Mouse (Mus musculus) right cerebral cortex, postnatal 36 days (tissue): ENCODE data around the gene Morn2.
A peak's percentile ranks its signal among the peaks of the same experiment; 100 is the strongest.
"Not testable (repeated sequence)": the region's sequence is repeated elsewhere in the genome, so short reads cannot be mapped to it uniquely, and the experiment has no call there.

Experiments used
- DNase-seq, 2 experiments: peaks; one replicate each; pipeline ENCODE4 v3.0.0; 2022; ENCODE audit warnings: low spot score in 2 of 2, mixed read lengths in 1 of 2

Morn2 gene

GRCm38 (mm10) chr17:80290074-80290657 lies at the start of gene Morn2, which contains the start of gene Dhx57:
TSS of gene Morn2 (plus strand) at chr17:80290203.
TSS of gene Dhx57 (minus strand) at chr17:80290476.
- peak; percentile 94 to 95 for DNase-seq

DNA sequence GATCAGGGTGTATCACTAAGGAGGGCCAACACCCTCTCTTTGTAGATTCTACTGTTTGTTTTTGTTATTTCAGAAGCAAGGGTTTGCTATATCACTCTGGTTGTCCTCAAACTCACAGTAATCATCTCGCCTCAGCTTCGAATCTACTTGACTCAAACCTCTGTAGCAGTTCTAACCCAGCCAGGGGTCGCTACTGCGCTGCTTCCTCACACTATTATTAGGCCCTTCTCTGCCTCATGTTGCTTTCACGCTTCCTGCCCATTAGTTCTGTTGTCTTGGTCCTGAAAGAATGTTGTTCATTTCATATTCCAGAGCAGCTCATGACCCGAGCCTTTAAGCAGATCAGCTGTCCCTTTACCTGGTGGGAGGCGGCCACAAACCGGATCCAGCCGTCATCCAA lies 48.4 kb upstream of the Morn2 start:
- no peak for DNase-seq

GRCm38 (mm10) chr17:80243116-80243515 lies 46.9 kb upstream of the Morn2 start:
- DNase-seq: no peak

DNA sequence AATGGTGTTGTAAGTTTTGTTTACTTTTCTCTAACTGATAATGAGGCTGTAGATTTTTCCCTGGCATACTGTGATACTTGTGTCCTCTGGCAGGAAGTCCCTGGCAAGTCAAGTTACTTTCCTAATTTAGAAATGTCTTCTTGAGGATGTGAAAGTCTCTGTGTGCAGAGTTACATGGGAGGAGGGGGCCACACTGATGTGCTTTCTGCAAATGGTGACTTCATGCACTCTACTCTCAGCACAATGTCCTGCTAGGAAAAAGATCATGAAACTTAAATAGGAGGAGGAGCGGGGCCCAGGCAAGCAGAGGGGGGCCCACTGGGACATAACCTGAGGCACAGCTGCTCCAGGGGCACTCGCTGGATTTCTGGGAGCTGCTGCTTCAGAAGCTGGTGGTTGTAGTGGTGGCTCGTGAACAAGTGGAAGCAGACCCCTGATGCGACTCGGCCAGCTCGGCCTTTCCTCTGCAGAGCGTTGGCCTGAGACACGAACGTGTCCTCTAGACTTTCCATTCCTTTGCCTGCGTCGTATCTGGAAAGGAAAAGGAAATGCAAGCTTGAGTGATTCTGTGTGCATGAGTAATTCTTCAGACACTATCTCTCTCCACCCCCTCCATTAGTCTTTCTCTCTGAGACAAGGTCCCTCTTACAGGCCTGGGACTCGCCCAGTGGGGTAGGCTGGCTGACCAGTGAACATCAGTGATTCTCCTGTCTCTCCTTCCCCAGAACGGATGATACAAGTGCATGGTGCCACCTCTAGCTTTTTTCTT lies 37.1 kb upstream of the Morn2 start:
- DNase-seq: no peak

GRCm38 (mm10) chr17:80254421-80254820 lies 35.6 kb upstream of the Morn2 start:
- no peak for DNase-seq

DNA sequence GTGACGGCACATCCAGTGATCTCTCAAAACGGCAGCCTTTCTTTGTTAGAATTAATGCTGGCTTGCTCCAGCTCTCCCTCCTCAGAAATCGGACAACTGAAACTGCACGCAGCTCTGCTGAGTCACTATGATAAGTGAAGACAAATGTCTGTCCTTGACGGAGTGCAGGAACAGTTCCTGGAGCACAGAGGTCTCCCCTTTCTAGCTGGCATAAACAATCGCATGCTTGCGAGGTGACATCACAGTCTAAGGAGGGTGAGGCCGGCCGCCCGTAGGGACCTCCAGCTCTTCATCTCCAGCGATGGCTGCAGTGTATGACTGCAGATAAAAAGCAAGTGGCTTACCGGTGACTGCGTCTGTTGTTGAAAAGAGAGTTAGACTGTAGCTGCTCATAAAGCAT lies 34.8 kb upstream of the Morn2 start:
- no peak for DNase-seq

DNA sequence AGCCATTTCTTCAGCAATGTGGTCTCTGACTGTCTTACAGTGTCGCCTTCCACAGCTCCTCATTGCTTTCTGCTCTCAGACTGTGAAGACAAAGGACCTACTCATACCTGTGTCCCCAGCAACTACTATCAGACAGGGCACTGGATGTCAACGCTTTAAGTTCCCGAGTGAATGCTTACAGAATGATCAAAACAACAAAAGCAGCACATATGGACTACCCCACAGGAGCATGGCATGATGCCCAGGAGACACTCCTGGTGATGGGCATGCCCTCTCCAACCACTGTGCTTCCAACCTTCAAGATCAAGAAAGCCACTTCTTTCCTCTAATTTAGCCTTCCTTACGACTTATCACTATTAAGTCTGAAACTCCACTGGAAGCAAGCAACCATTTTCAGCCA lies 22.9 kb upstream of the Morn2 start:
- no peak for DNase-seq

GRCm38 (mm10) chr17:80268151-80268550 lies 21.9 kb upstream of the Morn2 start:
- no peak for DNase-seq

GRCm38 (mm10) chr17:80270622-80271021 lies 19.4 kb upstream of the Morn2 start:
- not testable (repeated sequence) for DNase-seq

- DNase-seq: no peak
Observed at GRCm38 (mm10) chr17:80278255-80278654, 11.7 kb upstream of the Morn2 start.

DNA sequence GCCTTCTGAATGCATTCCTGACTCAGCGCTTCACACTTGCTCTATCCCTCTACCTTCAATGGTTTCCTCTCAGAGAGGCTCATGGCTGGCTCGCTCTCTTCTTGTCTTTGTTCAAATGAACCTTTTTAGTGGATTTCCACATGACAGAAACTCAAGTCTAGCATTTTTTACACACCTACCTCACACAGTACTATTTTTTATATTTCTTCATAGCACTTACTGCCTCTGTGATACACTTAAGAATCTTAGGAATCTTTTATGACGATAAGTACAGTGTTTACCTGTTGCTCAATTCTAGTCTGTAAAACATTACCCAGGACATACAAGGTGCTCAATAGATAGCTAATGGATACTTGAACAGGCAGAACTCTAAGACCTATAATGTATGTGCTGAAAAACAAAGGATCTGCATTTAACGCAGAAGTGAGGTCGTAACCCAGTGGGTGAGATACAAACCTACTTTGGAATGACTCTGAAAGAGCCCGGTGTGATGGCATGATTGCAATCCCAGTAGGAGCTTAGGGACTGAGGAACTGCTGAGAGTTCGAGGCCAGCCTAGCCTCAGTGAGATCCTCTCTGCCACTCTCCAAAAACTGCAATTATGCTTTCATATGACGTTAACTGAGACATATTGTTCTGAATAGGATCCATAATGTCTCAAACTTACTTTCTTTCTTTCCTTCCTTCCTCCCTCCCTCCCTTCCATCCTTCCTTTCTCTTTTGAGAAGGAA lies 10.5 kb upstream of the Morn2 start:
- no peak for DNase-seq

DNA sequence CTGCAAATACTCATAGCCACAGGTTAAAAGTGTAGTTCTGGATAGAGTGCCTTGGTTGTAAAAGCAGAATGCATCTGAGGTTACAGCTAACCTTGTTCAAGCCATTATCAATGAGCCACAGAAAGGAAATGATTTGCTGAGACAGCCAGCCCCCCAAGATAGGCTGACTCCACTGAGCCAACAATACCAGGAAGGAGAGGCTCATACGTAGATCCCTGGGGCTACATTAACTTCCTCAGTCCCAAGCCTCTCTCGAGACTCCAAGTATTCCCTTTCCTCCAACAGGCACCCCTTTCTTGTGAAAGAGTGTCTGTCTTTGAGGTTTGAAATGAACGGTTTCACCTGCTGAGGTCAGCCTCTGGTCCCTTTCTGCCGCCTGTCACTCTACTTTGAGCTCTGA lies 5.6 kb upstream of the Morn2 start:
- DNase-seq: no peak

GRCm38 (mm10) chr17:80288012-80288411 lies 2.0 kb upstream of the Morn2 start:
- DNase-seq: no peak

GRCm38 (mm10) chr17:80289280-80290073 lies 526 bp upstream of the Morn2 start:
- no peak for DNase-seq

DNA sequence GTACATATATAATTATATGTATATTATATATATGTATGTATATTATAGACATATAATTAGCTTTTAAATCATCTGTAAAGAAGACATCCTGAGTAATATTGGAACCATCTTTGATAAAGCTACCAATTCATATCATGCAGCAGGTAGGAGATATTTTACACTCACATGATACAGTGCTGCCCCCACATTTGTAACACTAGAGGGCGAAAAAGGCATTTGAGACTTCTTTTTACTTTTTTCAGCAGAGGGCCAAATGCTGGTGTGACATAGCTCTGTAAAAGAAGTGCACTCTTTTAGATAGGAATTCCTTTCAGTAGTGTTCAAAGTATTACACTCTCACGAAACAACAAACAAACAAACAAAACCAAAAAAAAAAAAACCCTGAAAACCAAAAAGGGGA lies 1.1 kb downstream of the Morn2 start:
- DNase-seq: peak in 1 of 2 experiments; percentile 42

DNA sequence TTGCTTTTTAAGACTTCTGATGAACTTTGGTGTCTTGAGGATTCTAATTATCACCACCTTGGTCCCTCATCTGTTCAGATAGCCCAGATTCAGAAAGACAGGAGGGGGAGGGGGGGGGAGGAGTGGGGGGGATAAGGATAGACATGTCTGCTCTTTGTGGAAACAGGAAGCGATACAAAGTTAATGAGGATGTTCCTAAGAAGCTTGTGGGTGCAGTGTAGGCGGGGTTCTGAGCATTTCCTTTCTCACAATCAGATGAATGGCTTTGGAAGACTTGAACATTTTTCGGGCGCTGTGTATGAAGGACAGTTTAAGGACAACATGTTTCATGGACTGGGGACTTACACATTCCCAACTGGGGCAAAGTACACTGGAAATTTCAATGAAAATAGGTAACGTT lies 5.3 kb downstream of the Morn2 start:
- DNase-seq: no peak

GRCm38 (mm10) chr17:80298844-80299243 lies 8.8 kb downstream of the Morn2 start:
- DNase-seq: no peak

GRCm38 (mm10) chr17:80307251-80307650 lies 17.2 kb downstream of the Morn2 start, which contains the start of gene Arhgef33:
TSS of gene Arhgef33 (plus strand) at chr17:80307407.
- no peak for DNase-seq

DNA sequence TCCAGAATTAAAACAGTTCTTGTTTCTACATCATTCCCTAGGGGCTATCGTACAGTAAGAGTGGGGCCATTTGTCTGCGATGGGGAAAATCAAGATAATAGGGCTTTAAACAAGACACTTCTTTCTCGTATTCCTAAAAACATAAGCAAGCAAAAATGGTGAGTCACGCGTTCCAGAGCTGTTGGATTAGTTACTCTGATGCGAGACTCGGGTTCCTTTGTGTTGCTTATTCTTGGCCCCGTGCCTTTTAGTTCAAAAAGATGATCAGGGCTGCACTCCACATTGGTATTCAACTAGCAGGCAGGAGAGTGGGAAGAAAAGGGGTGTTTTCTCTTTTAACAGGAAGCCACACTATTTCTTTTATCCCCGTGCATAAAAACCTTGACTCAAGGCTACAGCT lies 21.8 kb downstream of the Morn2 start:
- no peak for DNase-seq

DNA sequence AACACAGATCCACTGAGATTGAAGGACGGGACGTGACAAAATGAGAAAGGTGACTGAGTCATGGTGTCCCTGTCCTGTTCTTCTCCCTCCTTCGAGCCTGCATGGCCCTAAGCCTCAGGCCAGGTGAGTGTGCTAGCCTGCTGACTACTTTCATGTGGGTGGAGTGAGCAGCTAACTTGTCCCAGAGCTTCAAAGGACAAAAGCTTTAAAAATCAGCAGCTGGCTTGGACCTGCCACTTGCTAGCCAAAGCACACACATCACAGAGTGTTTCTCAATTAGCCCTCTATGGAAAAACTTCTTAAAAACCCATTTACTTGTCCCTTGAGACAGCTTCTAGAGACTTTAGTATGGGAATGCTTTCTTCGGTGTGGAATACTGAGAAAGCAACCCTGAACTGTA lies 22.4 kb downstream of the Morn2 start:
- DNase-seq: no peak

GRCm38 (mm10) chr17:80322228-80322627 lies 32.2 kb downstream of the Morn2 start:
- DNase-seq: no peak

- DNase-seq: no peak
Observed at GRCm38 (mm10) chr17:80323015-80323414, 33.0 kb downstream of the Morn2 start.
